Mouse (Mus musculus) layer of hippocampus, postnatal 25 days (tissue): ENCODE results near the gene Actbl2. TPM values are rescaled to one million over a fixed set of nuclear protein-coding genes. Genes with fewer than 3 reads are reported as not detected.

Source experiments
- DNase-seq, 2 experiments: peaks; one replicate each; pipeline ENCODE4 v3.0.0; 2022; ENCODE audit warnings: mixed read lengths in 2 of 2, low spot score in 1 of 2; ENCODE audit errors: extremely low spot score in 1 of 2
- total RNA-seq, 2 experiments: library from RNA; stranded (reverse); gene quantifications; 2 replicates each; pipeline ENCODE4 v1.2.3; 2021

Gene Actbl2
- total RNA-seq: not detected

DNA sequence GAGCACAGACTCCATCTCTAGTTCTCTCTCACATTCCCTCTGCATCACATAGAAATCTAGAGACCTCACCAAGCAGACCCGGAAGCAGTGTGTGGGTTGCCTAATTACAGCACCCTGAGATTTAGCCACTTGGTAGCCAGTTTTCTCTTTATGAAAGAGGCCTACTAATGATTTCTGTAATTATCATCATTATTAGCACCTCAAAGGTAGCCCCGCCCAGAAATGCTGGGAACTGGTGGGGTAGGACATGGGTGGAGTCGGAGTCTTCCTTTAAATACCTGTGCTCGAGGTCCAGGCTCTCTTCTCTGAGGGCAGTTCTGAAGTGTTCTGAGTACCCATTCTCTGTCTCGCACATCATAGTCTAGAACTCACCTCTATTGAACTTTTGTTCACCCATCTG, at the start of gene Actbl2:
TSS of gene Actbl2 (plus strand) at position 301 of the 400 bp plus-strand sequence.
- DNase-seq: no peak

DNA sequence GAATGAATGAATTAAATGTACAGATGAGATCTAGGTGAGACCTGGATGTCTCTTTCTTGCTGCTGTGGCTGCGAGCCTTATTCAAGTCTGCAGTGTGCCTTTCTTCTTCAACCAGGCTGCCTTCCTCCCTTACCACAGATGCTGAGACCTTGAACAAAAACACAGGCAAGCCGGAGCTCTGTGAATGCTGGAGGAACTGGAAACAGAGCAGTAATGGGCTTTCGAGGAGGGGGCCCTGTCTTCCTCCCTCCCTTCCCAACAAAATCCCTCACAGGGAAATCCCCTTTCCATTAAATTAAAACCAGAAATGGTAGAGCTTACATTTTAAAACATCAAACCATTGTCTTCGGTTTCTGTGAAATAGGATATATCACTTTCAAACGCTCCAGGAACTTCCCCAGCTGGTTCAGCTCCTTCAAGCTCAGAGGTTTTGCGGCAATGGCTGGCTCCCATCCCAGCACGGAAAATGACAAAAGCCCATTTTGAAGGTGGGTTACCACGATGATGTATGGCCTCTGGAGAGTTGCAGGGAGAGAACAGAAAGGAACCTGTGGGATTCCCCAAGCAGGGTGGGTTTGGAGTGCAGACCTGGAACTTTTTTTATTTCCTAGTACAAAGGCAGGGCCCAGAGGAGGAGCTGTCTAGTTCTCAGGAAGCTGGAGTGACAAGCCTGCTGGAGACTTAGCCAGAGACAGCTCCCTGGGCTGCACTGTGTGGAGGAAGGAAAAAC, 44.0 kb upstream of the Actbl2 start:
- no peak for DNase-seq

DNA sequence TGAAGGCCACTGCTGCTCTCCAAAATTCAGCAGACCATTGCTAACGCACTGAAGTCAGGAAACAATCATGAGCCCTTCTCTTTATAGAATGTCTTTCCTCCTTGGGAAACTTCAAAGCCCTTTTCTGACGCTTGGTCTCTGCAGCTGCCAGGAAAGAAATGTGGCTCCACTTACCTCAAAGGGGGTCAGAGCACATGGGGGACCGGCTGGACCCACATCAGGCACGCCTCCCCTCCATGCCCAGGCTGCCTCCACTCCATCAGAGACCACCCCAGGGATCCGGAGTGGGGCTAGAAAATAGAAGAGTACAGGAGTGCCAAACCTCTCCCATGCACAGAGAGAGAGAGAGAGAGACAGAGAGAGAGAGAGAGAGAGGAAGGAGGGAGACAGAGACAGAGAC, 26.0 kb upstream of the Actbl2 start:
- no peak for DNase-seq

DNA sequence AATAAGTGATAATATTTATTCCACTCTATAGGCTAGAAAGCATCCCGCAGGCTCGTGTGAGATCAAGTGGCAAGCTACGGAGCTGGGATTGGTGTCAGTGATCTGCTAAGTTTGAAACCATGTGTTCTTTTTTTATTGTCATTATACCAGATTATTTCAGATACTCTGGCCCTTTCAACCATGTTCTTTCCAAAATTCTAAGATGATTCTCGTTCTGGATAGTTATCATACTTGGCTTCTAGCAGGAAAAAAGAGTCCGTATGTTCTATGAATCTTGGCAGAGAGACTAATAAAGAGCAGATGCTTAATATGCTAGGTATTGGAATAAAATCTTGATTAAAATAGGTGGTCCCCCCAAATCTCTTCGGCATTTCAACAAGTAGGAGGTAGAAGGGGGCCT, 25.3 kb upstream of the Actbl2 start:
- no peak for DNase-seq

DNA sequence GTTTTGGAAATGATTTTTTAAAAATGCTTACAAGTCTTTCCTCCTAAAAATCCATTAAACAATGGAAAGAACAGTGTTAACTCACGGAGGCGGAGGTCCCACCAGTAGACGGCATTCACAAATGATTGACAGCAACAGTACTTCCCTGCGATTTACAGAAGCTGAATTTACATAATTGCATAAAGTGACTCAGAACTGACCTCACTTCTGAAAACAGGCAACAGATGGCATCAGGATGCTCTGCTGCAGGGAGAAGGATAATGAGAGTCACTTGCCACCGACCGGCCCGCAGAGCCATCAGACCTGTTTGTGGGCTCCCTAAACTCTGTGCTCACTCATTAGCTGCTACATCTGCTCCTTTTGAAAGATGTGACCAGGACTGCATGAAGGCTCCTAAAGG, 22.4 kb upstream of the Actbl2 start:
- no peak for DNase-seq

DNA sequence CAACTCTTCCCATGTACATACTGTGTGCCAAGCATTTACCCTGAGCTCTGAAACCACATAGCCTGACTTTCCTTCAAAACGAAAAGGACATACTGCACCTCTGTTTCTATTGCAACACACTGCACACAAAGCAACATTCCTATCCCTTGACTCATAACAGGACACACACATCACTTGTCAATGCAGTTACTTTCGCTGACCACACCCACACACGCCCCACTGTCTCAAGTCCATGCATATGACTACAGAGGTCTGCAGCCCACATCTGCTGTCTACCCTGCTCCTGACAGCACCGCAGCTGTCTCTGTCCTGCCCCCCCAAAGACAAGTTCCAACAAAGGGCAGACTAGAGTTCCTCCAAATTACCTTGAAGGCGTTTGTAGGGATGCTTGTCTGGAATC, 21.5 kb upstream of the Actbl2 start:
- no peak for DNase-seq

DNA sequence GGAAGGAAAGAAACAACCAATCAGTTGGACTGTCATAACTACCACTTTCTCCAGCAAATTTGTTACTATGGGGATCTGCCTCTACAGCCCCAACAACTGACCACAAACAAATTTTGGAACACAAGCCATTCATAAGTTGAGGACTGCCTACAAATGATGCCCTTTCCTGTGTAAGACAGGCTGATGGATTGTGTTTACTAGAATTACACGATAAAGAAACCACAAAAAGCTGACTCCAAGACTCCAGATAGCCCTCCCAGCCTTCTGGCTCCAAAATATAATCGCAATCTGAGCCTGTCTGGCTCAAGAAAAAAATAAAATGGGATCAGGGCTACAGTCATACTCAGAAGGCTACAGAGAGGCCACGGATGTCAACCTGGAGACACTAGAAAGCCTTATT, 20.2 kb upstream of the Actbl2 start:
- no peak for DNase-seq

DNA sequence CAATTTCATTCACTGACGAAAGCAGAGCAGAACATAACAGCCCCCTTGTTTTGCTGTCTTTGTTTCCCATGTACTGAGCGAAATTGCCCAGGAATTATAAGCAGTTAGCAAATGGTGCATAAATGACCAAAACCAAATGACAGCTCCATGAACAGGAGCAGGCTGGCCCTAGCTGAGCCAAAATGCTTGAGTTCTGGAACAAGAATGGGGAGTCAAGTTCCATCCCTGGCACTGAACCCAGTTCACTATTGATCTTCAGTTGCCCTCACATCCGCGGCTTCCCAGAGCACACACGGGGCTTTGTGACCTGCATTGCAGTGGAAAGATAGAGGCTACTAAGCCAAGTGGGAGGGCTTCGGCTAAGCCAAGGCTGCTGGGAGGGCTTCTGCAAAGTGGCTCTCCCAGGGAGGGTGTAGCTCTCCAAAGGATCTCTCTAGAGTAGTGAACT, 19.1 kb upstream of the Actbl2 start:
- DNase-seq: peak in 1 of 2 experiments; percentile 14

DNA sequence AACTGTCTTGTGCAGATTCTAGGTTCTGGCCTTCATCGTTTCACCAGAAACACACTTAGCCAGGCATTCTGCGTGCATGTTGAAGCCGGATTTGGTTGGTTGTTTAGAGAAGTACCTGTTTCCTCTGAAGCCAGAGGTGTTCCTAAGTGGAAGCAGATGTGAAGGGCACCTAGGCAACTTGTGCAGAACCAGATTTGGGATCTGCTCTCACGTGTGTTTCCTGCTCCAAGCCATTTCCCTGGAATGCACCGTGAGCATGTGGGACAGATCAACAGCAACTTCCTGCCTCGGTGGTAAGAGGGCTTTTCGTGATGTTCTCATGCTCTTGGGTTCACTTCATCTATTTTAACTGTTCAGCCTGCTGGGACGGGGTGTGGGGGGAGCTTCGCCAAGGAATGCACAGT, 18.4 kb upstream of the Actbl2 start:
- no peak for DNase-seq

DNA sequence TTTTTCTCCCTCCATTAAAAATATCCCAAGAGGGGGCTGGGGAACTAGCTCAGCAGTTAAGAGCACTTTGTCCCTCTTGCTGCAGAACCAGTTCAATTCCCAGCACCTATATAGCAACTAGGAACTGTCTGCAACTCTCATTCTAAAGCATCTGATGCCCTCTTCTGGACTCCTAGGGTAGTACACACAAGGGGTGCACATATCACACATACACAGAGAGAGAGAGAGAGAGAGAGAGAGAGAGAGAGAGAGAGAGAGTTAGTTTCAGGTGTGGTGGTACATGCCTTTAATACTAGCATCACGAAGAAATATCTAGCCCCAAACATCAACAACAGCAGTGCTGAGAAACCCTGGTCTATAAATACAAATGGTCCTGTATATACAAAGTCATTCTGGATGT, 17.5 kb upstream of the Actbl2 start:
- DNase-seq: no peak

DNA sequence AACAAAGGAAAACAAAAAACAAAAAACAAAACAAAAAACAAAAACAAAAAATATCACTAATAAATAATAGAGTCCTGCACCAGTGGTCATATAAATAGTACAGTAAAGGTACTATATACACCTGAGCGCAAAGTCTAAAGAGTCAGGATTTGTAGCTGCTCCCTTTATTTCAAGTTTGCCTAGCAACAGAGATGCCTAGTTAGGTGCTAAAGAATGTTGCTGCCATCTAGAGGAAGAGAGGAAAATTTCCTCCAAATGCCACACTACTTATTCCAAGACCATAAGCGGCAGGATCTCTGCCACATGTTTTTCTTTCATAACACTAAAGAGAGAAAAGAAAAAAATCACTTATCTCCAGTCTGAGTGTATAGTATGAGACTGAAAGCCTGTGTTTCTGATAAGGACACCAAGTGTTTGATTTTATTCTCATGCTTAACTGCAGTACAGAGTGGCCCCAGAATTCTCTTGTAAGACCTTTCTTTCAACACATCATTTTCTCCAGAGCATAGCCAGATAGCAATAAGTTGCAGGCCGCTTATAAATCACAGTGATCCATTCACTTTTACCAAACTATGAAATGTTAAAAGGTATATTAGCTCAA, 16.8 kb upstream of the Actbl2 start:
- no peak for DNase-seq

DNA sequence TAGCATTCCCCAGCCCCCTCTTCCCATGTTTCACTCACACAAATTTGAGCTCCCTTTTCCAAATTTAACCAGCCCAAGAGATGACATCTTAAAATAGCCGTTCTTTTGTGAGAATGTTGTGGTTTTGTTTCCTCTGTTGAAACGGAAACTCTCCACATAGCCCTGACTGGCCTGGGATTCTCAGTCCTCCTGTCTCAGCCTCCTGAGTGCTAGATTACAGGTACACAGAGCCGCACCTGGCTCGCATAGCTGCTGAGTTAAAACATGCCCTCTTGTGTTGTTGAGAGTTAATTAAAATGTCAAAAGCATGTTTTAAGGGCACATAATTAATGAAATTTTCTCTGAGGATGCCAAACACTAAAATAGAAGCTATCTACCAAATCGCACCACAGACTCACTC, 3.7 kb upstream of the Actbl2 start:
- DNase-seq: no peak

DNA sequence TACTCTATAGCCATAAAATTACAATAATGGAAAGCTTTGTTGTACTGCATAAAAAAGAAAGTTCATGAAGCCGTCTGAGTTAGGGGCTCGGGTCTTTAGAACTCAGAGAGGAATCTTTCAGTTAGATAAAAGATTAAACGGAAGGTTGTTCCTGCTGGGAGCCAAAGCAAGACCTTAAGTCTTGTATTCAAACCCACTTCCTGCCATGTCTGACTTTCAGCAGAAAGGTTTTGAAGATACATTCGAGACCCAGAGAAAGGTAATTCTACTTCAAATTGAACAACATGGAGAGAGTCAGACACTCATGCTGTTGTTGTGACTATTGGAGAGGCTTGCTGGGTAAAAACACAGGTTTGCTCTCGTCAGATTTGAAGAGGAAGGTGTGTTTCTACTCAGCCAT, 3.0 kb upstream of the Actbl2 start:
- no peak for DNase-seq

DNA sequence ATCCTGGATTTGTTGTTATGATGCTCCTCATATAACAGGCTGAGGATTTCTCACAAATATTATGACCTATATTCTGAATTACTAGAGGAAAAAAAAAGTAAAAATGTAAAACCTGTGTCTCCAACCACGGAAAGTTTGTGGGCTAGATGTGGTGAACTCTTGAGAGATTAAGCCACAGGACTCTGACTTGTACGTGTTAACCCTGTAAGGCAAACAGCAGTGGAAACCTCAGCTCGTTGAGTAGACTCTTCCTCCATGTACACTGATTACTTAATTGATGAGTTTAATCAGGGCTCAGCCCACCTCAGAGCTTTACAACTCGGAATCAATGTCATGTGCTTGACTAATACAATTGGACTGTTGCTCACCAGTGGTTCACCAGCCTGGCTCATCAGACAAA, 3.2 kb downstream of the Actbl2 start:
- no peak for DNase-seq

DNA sequence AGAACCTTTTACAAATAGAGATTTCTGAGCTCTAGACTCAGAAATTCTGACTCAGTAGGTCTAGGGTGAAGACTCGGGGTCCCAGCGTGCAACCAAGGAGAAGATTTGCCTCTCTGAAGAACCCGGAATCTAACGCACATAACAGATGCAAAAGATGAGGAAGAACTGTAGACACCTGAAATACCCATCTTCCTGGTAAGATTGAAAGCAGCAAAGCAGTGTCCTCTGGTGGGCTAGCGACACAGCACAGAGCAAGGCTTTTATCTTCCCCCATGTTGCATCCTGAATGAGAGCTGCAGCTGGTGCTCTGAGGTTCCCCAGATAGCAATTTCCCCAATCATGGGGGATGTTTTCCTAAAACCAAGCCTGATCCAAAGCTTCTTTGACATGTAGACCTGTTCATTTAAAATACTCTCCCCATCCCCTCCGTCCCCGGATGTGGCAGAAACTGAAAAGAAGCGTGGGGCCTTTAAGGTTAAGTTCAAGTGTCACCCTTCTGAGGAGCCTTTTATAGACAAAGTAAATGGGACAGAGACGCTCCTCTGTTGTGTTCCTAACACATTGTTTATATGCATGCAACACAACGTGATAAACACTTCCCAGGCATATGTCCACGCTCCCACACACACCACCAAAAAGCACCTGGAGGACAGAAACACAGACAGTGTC, 3.7 kb downstream of the Actbl2 start:
- DNase-seq: no peak

DNA sequence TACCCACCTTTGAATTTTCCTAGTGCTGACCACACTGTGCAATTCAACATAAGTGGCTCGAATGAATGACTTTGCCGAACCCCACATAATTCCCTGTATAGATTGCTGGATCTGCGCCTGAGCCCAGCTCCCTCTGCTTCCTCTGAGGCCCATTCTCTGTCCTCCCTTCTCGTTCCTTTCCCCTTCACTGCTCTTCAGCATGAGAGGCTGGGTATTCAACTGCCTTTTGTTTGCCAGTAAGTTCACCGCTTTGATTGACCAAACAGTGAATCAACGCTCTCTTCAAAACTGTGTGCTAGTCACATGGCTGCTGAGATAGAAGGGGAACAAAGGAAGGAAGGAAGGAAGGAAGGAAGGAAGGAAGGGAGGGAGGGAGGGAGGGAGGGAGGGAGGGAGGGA, 4.3 kb downstream of the Actbl2 start:
- no peak for DNase-seq

DNA sequence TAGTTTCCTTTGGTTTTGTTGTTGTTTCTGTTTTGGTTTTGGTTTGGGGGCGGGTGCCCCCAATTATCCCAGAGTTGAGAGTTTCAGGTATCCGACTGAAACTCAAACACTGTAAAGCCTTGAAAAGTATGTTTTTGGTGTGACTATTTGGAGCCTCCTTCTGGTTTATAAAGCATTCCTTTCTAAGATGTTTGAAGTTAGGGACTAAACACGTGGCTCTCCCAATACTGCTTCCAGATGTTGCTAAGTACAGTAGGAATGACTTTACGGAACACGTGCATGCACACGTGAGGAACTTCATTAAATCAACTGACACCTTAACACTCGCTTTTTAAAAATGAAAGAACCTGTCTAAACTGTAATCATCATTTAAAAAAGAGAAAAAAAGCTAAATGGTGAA, 4.9 kb downstream of the Actbl2 start:
- DNase-seq: no peak

DNA sequence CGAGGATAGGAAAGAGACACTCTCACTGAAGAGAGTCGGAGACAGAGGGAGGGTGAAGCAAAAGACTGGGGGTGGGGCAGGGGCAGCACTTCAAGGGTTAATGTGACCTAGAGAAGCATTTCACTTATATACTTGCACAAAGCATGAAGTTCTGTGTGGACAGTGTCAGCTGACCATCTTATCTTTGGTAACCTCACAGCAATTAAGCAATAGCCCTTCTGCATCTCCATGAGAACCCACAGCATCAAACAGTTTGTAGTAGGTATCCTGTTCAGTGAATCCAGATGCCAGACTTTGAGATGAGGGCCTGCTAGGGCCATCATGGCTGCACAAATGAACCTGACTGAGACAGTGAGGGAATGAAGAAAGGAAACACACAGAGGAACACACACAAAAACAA, 8.4 kb downstream of the Actbl2 start:
- DNase-seq: no peak

DNA sequence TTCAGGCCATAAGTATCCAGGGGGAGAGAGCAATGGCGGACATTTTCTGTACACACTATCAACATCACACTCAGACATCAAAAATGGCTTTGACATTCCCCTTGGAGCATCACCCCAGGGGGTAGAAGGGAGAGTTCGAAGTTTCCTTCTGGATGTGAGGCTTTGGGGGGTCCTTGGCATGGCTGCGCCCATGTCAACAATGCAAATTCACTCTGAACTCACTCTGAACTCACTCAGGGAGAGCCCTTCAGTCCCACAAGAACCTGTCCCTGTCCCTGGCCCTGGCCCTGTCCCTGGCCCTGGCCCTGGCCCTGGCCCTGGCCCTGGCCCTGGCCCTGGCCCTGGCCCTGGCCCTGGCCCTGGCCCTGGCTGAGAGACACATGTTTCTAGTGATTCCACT, 8.9 kb downstream of the Actbl2 start:
- DNase-seq: no peak

DNA sequence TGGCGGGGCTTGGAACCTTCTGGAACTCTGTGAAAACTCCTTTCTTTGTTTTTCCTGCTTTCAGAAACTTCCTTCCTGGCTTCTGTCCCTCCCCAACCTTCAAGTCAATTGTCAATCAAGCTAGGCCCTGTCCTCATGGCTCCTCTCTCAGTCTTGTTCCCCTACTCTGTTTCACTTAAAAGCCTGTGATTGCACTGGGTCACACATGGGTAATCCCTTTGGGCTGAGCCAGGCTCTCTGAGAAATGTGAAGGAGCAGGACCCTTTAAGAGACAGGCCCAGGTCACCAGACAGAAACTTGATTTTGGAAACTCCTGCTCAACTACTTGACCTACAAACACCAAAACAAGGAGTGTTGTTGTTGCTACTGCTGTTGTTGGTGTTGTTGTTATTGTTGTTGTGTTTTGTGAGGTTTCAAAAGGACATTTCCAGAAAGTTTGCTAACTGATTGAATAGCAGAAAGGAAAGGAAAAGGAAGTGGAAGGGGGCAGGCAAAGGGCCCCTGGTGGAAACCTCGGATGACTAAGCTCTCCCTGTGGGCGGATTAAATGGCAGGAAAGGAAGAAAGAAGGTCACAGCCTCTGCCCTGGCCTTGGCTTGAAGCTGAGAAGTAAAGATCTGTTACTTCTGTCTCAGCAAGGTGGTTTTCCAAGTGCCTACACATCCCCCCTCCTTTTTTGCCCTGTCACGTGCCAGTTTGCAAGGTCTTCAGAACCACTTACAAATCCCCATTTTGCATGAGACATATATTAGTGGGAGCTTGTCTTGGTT, 10.6 kb downstream of the Actbl2 start:
- DNase-seq: no peak

DNA sequence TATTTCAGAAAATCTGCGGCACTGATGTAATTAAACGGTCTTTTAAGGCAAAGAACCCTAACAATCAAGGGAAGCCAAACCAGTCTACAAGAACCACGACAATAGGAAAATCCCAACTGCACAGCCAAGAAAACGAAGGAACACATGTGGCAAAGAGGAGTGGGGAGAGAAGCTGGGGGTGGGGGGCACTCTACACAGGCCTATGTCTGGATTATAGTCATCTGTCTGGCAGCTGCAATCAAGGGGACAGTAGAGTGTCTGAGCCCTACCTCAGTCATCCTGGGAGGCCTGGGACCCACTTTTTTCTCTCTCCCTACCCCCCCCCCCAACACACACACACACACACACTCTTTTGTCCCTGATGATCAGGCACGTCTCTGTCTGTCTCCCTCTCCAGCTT, 12.0 kb downstream of the Actbl2 start:
- no peak for DNase-seq
